Mouse (Mus musculus) mouse trophoblast stem cell (cell line): ENCODE data around the gene Ltbp3.

Experiments used
- in situ Hi-C, 2 experiments: fragments of 300-500 bp; cut with MseI, MboI; formaldehyde crosslinking; loops; 2 replicates in 1 of 2; 3 replicates in 1 of 2; pipeline ENCODE4 v1.15.1; 2025

Ltbp3 gene

DNA sequence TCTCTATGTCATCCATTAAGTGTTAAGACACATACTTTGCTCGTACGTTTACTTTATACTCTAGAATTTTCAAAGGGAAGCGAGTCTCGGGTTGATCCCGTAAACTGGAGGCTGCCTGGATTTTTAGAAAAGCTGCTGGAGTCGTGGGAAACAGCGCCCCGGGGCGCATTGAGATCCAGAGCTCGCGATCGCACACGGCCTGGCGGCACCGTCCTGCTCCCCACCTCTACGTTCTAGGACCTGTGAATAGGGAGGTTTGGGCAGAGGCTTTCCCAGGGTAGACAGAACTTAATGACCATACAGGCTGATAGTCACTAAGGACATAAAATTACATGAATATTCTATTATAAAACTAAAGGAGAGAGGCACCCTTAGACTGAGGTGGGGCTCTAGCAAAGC lies 63.2 kb downstream of the Ltbp3 start:
- in situ Hi-C loops: loop anchor here in 1 of 2 experiments (5.0 kb wide), 1 partner anchor 43 kb away; no protein-coding TSS in a partner anchor

GRCm38 (mm10) chr19:5804371-5804899 lies 63.7 kb downstream of the Ltbp3 start:
- in situ Hi-C loops: loop anchor here in 1 of 2 experiments (5.0 kb wide), 1 partner anchor 43 kb away; no protein-coding TSS in a partner anchor

GRCm38 (mm10) chr19:5806051-5806808 lies 65.5 kb downstream of the Ltbp3 start:
- in situ Hi-C loops: no loop called here

GRCm38 (mm10) chr19:5806809-5807205 lies 66.1 kb downstream of the Ltbp3 start:
- in situ Hi-C loops: no loop called here

- in situ Hi-C loops: no loop called here
Measured at GRCm38 (mm10) chr19:5807740-5808139, 67.0 kb downstream of the Ltbp3 start.
